Mouse (Mus musculus): ENCODE results near the gene Zcchc18.
"Not testable (repeated sequence)": the region's sequence is repeated elsewhere in the genome, so short reads cannot be mapped to it uniquely, and the experiment has no call there.

The Zcchc18 gene

DNA sequence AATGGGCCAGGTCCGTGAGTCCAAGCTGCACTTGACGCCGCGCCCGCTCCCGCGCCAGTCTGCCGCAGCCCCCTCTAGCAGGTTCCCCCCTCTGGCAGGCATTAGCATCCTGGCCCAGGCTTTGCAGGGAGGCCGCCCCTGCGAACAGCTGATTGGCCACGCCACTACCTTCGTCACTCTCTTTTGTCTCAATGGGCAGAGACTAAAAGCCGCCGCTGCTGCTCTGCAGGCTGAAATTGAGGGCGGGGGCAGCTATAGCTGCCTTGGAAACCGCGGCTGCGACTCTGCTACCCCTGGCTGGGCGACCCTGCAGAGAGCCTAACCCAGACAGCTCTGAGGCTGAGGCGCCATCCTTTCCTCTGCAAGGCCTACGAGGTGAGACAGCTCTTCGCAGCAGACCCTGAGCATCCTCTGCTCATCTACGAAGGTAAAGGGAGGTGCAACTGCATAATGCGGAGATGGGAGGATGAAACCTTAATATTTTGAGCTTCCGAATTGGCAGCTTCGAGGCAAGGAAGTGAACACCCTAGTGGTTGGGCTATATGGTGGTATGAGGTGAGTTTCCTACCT is at the start of gene Zcchc18:
Gene Zcchc18, plus strand, starts transcription at position 178 of the 570 bp plus-strand sequence.
- peak; percentile 73 to 82 for DNase-seq (ENCODE audit: low spot score in 2 of 2)

DNA sequence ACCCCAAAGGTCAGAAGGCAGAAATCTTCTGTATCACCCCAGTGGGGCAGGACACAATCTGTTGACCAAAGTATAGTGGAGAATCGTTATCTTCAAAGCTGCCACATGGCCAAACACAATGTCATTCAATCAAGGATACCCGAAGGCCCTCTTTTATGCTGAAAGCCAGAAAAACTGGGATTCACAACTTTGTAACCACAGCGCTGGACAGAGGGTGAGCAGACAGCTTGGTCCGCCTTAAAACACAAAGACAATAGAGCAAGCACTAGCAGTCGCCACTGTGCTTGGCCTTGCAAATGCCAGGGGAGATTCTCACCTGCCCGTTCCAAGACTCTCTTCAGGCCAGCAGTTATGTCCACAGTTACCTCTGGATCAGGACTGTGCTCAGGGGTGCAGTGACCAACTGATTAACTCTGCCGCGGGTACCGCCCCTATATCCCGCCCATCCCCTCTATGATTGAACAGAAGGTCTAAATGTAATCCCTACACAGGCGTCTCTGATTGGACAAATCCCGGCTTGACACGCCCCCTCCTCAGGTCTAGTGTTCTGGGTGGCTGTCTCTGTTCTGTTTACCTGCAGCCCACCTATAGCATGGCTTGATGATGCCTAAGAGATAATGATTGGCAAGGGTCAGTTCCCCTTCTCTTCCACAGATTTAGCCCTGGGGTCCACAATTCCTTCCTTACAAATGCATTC is 35.2 kb upstream of the Zcchc18 start:
- DNase-seq (ENCODE audit: low spot score in 2 of 2): peak; percentile 77 to 80

DNA sequence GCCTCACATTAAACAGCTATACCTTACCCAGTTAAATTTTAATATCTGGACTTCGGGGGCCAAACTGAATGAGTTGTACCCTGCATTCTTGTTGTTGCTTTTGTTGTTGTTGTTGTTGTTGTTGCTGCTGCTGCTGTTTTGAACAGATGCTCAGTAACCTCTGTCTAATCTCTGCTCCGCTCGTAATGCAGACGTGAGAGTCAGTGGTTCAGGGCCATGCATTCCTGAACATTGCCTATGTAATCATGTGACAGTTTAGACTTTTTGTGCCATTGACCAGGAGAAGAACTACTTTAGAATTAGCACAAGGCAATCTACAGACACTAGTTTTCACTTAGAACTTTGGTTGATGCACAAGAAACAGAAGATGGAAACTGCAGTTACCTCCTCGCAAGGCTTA is 34.7 kb upstream of the Zcchc18 start:
- DNase-seq (ENCODE audit: low spot score in 2 of 2): not testable (repeated sequence)

DNA sequence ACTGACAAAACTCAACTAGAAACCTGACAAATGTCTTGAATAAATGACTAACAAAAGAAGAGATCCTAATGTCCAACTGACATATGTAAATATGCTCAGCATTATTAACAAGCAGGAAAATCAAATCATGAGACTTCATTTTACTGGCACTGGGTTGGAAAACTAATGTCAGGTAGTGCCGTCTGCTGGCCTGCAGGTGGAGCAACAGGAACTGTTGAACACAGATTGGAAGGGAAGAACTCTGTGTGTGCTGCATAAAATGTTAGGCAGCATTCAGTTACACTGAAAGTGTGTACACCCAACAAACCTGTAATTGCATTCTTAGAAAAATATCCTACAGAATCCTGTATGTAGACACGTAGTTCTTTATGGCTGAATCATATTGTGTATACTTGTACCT is 33.3 kb upstream of the Zcchc18 start:
- no peak for DNase-seq (ENCODE audit: low spot score in 2 of 2)

DNA sequence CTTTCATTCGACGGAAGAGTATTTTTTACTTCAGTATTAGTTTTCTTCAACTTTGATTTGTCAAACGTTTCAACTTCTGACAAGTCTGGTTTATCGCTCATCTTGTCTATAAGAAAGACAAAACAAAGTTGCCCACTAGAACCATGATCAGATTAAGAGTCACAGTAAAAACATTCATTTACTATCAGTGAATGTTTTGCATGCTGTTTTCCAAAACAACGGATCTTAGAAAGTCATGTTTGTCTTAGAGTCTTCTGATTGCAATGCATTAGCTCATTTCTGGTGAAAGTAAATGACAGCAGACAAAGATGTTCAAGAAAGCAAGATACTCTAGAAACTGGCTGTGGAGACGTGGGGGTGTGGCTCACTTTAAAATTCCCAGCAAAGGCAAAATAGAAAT is 17.6 kb upstream of the Zcchc18 start, which contains the start of gene Tmsb15b2:
Gene Tmsb15b2, minus strand, starts transcription at position 101 of the 400 bp plus-strand sequence.
- not testable (repeated sequence) for DNase-seq (ENCODE audit: low spot score in 2 of 2)

DNA sequence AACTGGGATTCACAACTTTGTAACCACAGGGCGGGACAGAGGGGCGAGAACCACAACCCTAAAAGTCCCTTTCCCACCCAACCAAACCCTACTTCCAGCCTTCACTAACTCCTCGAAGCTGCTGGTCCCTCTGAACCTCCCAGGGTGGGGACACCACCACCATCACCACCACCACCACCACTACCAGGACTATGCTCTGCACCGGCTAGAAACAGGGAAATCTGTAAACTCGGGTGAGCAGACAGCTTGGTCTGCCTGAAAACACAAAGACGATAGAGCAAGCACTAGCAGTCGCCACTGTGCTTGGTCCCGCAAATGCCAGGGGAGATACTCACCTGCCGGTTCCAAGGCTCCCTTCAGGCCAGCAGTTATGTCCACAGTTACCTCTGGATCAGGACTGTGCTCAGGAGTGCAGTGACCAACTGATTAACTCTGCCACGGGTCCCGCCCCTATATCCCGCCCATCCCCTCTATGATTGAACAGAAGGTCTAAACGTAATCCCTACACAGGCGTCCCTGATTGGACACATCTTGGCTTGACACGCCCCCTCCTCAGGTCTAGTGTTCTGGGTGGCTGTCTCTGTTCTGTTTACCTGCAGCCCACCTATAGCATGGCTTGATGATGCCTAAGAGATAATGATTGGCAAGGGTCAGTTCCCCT is 16.4 kb upstream of the Zcchc18 start, which contains the start of the genes Tmsb15l and Tmsb15b1:
Gene Tmsb15l, minus strand, starts transcription at position 446 of the 661 bp plus-strand sequence.
Gene Tmsb15b1, minus strand, starts transcription at position 451 of the 661 bp plus-strand sequence.
- DNase-seq (ENCODE audit: low spot score in 2 of 2): peak in 1 of 2 experiments; percentile 77

DNA sequence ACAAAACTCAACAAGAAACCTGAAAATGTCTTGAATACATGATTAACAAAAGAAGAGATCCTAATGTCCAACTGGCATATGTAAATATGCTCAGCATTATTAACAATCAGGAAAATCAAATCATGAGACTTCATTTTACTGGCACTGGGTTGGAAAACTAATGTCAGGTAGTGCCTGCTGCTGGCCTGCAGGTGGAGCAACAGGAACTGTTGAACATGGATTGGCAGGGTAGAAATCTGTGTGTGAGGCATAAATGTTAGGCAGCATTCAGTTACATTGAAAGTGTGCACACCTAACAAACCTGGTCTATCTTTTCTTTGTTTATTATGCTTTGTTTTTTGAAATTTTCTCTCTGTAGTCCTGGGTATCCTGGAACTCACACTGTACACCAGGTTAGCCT is 14.3 kb upstream of the Zcchc18 start:
- no peak for DNase-seq (ENCODE audit: low spot score in 2 of 2)

DNA sequence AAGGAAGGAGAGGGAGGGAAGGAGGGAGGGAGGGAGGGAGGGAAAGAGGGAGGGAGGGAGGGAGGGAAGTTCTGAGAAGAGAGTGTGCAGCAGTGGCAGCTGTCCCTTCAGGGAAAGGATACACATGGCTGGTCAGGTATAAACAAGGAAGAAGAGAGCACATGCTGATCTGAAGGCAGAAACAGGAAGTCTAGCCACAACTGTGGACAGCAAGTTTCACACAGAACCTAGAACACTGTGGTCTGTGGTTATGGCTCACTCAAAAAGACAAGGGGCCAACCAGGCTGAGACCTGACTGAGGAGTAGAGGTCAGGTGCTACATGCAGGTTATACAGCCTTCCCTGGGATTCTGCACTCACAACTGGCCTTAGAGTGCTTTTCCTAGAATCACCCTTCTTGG is 6.9 kb upstream of the Zcchc18 start:
- no peak for DNase-seq (ENCODE audit: low spot score in 2 of 2)

DNA sequence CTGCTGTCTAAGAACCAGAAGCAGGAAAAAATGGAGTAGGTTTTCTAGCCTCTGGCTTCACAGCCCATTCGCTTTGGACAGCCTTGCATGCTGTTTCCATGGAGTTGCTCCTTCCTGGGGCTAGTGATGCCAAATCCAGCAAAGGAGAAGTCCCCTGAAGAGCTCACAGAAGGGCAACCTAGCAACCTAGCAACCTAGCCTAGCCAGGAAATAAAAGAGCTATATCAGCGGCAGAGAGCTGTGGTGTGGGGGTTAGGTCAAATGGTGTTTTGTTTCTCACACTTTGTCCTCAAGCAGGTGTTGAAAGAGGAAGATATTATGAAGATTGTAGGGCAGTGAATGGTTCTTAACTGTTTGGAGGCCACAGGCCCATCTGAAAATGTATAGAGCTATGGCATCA is 1.7 kb upstream of the Zcchc18 start:
- DNase-seq (ENCODE audit: low spot score in 2 of 2): no peak

DNA sequence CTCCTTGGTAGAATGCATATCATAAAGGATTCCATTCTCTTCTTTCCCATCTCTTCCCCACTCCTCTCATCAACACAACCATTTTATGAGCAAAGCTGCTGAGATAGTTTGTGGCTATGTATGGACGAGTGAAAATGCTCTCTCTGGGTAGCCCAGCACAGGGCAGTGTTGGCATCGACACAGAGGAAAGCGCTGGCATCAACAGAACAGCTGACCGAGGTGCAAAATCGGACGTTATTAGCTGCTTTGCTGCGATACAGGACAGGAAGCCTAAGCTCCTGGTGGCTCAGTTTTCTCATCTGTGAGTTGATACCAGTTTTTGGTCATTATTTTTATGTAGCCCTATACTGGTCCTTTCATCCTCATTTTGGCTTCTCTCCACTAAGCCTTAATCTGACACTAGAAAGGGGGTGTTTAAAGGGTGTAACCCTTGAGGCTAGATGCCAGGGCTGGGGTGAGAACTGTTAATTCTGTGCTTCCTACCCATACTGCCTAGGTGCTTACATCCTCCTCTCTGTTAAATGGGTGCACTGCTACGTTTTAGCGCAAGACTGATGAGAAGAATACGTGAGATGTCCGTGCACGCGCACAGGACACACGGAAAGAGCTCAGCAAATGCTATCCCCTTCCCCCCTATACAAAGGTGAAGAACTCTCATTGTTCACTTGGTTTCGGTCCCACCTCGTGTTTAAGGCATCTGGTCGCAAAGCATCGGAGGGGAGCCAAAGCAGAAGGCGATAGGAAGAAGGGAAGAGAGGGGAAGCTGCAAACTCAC is 577 bp upstream of the Zcchc18 start:
- no peak for DNase-seq (ENCODE audit: low spot score in 2 of 2)

DNA sequence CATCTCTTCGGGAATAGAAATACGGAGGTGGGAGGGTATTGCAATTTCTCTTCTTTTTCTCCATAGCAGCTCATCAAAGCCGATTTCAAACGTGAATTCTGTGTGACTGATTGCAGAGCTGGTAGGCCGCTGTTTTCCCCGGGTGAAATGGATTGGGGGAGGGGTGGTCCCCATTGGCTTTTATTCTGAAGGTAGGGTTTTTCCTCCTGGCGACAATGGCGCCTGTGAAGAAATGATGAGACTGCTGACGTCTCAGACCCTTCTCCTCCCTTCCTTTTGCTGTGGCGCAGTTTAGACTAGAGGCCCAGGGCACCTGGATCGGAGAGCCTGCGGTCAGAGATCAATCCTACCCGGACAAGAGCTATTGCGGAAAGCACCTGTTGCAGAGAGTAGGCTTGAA is 686 bp downstream of the Zcchc18 start:
- DNase-seq (ENCODE audit: low spot score in 2 of 2): no peak

DNA sequence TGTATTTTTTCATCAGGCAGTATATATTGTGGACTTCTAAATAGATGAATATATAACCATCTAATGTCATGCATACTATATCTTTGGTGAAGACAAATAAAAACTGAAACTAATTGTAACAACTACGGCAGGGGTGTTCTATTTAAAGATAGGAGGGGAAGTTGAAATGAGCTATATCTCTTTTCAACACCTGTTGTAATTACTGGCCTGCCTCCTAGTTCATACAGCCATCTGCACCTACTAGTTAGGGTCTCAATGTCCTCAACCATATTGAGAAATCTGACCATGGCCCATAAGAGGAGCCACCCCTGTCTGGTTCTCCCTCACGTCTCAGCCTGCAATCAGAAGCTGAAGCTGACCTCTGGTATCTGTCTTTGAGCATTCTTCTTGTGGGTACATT is 3.3 kb downstream of the Zcchc18 start:
- no peak for DNase-seq (ENCODE audit: low spot score in 2 of 2)

DNA sequence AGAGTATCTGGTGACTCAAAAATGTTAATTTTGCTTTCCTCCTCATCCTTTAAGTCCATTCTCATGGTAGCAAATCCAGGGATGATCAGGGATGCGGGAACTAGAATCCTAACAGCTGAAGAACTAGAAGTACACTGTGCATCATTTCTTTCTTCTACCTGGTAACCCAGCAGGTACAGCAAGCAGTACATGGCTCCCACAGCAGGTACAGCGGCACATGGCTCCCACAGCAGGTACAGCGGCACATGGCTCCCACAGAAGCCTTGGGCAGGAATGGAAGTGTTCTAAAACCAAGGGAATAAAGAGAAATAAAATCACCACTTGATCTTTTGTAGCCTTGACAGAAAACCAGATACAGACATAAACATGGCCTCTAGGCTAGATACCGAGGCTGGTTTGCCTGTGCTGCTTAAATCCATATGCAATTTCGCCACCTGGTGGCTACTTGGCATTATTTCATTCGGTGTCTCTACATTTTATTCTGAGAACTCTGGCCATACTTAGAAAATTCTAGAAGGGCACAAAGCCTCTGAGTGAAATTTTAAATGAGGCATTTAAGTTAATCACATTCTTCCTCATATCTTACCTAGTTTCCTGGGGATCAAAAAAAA is 22.2 kb downstream of the Zcchc18 start:
- DNase-seq (ENCODE audit: low spot score in 2 of 2): no peak

DNA sequence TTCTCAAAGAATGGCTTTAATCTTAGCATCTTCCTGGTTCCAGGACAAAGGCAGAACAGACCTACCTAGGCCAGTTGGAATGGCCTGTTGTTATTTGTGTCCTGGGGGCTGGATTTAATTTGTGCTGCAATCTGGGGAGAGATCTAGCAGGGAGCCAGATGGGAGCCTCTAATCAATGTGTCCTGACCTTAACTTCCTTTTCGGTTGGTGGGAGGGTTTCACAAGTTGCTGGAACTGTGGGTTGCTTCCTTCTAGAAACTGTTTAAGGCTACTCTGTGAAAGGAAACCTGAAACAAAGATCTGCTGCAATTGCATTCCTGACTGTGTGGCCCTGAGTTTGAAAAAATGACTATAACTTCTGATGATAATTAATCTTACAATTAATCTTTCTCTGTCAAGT is 24.7 kb downstream of the Zcchc18 start:
- DNase-seq (ENCODE audit: low spot score in 2 of 2): no peak

DNA sequence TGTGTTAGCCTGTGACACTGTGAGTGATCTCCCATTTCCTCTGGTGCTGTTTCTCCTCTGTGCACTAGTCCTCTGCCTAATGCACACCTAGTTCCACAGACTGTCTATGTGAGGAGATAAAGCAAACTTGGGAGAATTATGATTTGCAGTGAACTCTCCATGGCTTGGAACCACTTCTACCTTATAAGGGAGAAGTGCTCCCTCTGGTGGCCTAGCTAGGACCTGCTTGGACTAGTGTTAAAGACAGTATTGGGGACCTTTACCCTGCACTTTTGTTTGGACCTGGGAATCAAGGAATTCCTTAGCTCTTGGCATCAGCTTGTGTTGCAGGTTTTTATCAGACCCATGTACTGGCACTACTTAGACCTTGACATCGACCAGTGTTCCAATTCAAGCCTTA is 26.4 kb downstream of the Zcchc18 start:
- DNase-seq (ENCODE audit: low spot score in 2 of 2): peak in 1 of 2 experiments; percentile 58

DNA sequence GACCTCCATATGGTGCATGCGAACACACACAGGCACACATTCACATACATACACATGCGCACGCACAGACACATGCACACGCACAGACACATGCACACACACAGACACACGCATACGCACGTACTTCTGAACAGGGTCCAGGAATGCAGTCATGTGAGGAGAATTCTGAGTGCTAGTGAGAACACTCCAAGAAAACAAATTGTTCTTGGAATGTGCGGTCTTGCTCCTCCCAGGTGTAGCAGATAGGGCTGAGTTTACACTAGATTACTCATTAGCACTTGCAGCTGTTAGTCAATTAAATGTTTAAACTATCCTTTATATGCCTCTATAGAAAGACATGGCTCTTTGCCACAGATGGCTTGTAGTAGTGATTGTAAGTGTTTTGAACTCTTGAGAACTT is 38.0 kb downstream of the Zcchc18 start:
- no peak for DNase-seq (ENCODE audit: low spot score in 2 of 2)

DNA sequence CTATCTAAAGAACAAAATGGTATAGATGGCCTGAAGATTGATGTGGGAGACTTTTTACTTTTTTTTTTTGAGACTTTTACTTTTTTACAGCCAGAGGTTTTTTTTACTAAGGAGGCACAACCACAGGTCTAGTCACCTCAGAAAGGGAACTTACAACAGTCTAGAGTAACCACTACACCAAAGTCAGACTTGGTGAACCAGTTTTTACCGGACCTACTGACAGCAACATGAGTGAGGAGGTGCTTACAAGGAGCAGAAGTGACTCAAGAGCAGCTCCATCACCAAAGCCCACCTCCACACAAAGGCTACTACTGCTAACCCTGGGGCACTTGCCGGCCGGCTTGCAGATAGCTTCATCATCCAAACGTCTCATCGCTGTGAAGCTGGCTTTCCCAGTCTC is 38.8 kb downstream of the Zcchc18 start:
- DNase-seq (ENCODE audit: low spot score in 2 of 2): no peak

DNA sequence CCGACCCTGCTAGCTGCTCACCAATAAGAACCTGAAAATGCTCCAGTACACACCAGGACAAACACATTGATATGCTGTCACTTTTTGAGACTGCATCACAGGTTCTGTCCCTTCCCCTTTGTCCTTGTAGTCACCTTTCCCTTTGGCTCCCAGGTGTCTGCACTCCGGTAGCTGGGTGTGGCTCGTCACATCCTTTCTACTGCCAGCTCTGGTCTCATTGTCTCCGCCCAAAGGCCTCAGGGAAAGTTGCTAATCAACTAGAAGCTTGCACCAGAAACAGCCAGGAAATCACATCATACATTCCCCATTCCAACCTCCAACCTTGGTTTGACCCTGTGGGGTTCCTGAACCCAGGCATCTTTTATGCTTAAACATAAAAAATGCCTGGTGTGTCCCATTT is 41.4 kb downstream of the Zcchc18 start:
- DNase-seq (ENCODE audit: low spot score in 2 of 2): no peak

DNA sequence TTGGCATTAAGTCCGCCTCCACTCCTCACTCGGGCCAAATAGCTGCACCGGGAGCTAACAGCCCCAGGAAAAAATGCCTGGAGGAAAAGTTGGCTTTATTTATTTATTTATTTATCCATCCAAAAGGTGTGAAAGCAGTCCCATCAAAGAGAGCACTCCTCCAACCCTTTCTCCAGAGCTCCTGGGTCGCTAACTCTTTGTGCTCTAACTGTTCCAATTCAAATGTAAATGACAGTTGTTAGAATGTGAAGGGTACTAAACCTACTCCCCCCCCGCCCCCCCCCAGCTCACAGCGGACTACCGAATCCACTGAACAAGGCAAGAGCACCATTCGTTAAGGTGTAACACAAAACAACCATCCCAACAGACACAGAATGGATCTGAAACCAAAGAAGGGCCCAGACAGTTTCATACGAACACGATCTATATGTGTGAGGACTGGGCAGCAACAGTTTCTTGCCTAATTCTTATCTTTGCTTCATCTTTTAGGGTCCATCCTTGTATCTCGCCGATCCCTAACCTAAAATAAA is 44.6 kb downstream of the Zcchc18 start:
- DNase-seq (ENCODE audit: low spot score in 2 of 2): no peak

DNA sequence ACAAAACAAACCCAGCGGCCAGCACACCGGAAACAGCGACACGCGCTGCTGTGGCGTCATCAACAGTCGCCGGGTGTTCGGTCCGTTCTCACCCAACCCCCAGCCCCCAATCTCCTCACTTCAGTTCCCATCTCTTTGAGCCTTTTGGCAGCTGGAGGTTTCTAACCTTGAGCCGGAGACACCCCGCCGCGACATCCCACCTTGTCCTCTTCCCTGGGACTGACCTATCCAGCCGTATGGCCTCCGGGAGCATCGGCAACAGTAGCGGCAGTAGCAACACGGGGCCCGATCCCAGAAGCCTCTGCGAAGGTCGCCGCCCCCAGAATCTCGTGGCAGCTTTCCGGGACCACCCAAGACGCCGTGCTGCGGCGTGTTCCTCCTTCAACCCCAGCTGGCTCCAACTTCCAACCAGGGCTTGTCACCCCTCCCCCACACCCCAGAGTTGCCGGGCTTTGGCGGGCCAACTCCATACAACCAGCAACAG is 45.1 kb downstream of the Zcchc18 start, which contains the start of gene Slc25a53:
Gene Slc25a53, minus strand, starts transcription at position 303 of the 484 bp plus-strand sequence.
- DNase-seq (ENCODE audit: low spot score in 2 of 2): peak; percentile 76 to 82

DNA sequence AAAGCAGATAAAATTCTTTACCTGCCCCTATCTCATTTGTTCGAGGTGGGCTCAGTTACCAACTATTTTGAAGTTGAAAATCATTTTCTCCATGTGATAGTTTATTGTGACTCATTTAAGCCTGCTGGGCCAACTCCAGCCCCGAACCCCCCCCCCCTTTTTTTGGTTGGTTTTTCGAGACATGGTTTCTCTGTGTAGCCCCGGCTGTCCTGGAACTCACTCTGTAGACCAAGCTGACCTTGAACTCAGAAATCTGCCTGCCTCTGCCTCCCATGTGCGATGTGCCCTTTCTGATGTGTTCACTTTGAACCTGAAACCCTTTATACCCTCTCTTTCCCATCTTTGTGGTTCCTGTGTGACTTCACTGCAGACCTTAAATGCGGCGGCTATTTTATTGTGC is 45.5 kb downstream of the Zcchc18 start:
- DNase-seq (ENCODE audit: low spot score in 2 of 2): no peak
